Mouse (Mus musculus) spleen, postnatal 0 days (tissue): ENCODE data around the gene Gm4141. TPM values are rescaled to one million over a fixed set of nuclear protein-coding genes. Genes with fewer than 3 reads are reported as not detected.

ENCODE experiments used
- polyA plus RNA-seq: library from polyadenylated mRNA; unstranded; fragments of >200 nt; fragmentation: Nextera tagmentation; extraction: Ambion mirVana; gene quantifications from 2 replicates; pipeline ENCODE4 v1.2.1, GENCODE M21; 2015

The Gm4141 gene
- polyA plus RNA-seq: not detected in 2 replicates

DNA sequence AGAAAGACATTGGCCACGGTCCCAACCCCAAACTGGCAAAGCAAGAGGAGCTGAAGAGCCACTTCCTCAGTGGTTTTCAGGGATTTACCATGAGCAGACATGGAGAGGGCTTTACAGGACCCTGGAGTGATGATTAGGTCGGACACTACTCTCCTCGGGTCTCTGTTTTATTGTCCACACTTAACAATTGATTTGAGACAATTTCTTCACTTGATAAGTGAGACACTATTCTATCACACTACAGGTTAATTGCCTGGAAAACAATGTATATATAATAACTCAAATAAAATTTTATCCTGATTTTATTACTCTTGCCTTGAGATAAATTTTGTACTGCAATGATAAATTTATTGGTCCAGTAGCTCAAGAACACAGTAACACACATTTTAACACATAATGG lies at the start of gene Gm4141:
TSS of gene Gm4141 (minus strand) at position 101 of the 400 bp plus-strand sequence.

DNA sequence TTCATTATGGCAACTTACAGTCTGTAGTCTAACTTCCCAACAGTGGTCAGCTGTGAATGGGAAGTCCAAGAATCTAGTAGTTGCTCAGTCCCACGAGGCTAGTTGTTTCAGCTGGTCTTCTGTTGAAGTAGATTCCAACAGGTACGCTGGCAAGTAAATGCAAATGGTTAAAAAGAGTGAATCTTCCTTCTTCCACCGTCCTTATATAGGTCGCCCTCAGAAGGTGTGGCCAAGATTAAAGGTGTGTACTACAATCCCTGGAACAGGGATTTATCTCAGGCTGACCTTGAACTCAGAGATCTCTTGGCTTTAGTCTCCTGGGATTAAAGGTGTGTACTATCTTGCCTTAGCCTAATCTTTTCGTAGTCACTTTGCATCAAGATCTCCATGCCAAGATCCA lies 22.9 kb upstream of the Gm4141 start, which contains the start of gene Gm4513:
TSS of gene Gm4513 (minus strand) at position 101 of the 400 bp plus-strand sequence.

DNA sequence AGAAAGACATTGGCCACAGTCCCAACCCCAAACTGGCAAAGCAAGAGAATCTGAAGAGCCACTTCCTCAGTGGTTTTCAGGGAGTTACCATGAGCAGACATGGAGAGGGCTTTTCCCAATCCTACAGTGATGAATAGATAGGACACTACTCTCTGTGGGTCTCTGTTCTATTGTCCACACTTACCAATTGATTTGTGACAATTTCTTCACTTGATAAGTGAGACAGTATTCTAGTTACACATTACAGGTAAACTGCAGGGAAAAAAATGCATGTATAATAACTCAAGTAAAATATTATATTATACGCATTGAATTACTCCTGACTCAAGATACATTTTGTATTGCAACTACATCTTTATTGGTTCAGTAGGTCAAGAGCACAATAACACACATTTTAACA lies 30.4 kb downstream of the Gm4141 start, which contains the start of gene Gm5726:
TSS of gene Gm5726 (minus strand) at position 101 of the 400 bp plus-strand sequence.

DNA sequence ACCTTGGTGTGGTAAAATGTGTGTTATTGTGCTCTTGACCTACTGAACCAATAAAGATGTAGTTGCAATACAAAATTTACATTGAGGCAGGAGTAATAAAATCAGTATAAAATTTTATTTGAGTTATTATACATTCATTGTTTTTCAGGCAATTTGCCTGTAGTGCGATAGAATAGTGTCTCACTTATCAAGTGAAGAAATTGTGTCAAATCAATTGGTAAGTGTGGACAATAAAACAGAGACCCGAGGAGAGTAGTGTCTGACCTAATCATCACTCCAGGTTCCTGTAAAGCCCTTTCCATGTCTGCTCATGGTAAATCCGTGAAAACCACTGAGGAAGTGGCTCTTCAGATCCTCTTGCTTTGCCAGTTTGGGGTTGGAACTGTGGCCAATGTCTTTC lies 42.5 kb downstream of the Gm4141 start, which contains the start of gene Vmn1r104:
TSS of gene Vmn1r104 (plus strand) at position 301 of the 400 bp plus-strand sequence.

Other genes starting within 250 kb of the Gm4141 start
- gene Gm4133, start 242.2 kb downstream of the Gm4141 start, polyA plus RNA-seq: not detected in 2 replicates
- gene Gm5728, start 200.8 kb downstream of the Gm4141 start, polyA plus RNA-seq: not detected in 2 replicates
- gene Vmn1r100, start 158.3 kb downstream of the Gm4141 start, polyA plus RNA-seq: not detected in 2 replicates
- gene Vmn1r101, start 133.6 kb downstream of the Gm4141 start, polyA plus RNA-seq: not detected in 2 replicates
- not detected in 2 replicates for gene Gm10670, start 101.3 kb downstream of the Gm4141 start, polyA plus RNA-seq
- not detected in 2 replicates for gene Vmn1r103, start 65.7 kb downstream of the Gm4141 start, polyA plus RNA-seq
- not detected in 2 replicates for gene Vmn1r104, start 42.4 kb downstream of the Gm4141 start, polyA plus RNA-seq
- not detected in 2 replicates for gene Gm5726, start 30.5 kb downstream of the Gm4141 start, polyA plus RNA-seq
- not detected in 2 replicates for gene Gm4513, start 22.8 kb upstream of the Gm4141 start, polyA plus RNA-seq
- not detected in 2 replicates for gene Vmn1r107, start 92.7 kb upstream of the Gm4141 start, polyA plus RNA-seq
- gene Vmn1r111, start 127.0 kb upstream of the Gm4141 start, polyA plus RNA-seq: not detected in 2 replicates
- not detected in 2 replicates for gene Gm10668, start 154.4 kb upstream of the Gm4141 start, polyA plus RNA-seq
- gene Vmn1r112, start 194.9 kb upstream of the Gm4141 start, polyA plus RNA-seq: not detected in 2 replicates
- not detected in 2 replicates for gene Vmn1r113, start 211.0 kb upstream of the Gm4141 start, polyA plus RNA-seq
- not detected in 2 replicates for gene Vmn1r114, start 235.9 kb upstream of the Gm4141 start, polyA plus RNA-seq